Mouse (Mus musculus) G1E (cell line): ENCODE results near the gene Mterf1a.

Source experiments
- CTCF ChIP-seq: IDR thresholded peaks from 2 replicates; pipeline ENCODE4 v1.5.1; 2012; ENCODE audit warnings: low read depth, low read length, inconsistent platforms, mixed read lengths
- GATA1 ChIP-seq: IDR thresholded peaks from 2 replicates; pipeline ENCODE4 v1.6.1; 2012; ENCODE audit warnings: borderline replicate concordance, low read length, inconsistent platforms, mixed read lengths
- GATA2 ChIP-seq: IDR thresholded peaks from 2 replicates; pipeline ENCODE4 v1.6.1; 2012; ENCODE audit warnings: low read depth, low read length, inconsistent platforms, borderline replicate concordance
- POLR2AphosphoS5 ChIP-seq: IDR thresholded peaks from 2 replicates; pipeline ENCODE4 v1.6.1; 2012; ENCODE audit warnings: low read depth, low read length, inconsistent platforms; ENCODE audit not compliant: insufficient replicate concordance
- TAL1 ChIP-seq: conservative IDR thresholded peaks from 2 replicates; pipeline ENCODE4 v1.6.1; 2012; ENCODE audit warnings: low read depth, low read length, inconsistent platforms, mixed read lengths

DNA sequence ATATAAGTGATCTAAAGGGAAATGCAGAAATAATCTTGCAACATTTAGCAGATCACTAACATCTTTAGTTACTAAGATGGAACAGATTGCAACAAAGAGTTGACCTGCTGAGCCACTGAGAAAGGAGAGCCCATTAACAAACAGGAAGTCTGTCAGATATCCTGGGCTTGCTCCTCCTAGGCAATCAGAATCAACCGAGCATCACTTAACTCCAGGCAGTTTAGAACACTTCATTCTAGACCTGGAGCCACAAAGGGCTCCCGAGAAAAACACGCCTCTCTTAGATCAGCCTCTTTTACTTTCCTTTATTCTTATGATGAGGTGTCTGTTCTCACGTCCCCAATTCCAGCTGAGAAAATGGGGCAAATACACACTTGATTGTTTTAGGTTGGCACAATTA is 32.9 kb upstream of the Mterf1a start:
- TF ChIP-seq GATA1 (no peak), CTCF (no peak), TAL1 (no peak), GATA2 (no peak), POLR2AphosphoS5 (no peak)
